Mouse (Mus musculus): ENCODE results near the gene Olfr76. TPM values are rescaled to one million over a fixed set of nuclear protein-coding genes. Genes with fewer than 3 reads are reported as not detected.
"Not testable (repeated sequence)": the region's sequence is repeated elsewhere in the genome, so short reads cannot be mapped to it uniquely, and the experiment has no call there.

Gene Olfr76
- polyA plus RNA-seq, 1 experiment from 2014 or later: not detected

DNA sequence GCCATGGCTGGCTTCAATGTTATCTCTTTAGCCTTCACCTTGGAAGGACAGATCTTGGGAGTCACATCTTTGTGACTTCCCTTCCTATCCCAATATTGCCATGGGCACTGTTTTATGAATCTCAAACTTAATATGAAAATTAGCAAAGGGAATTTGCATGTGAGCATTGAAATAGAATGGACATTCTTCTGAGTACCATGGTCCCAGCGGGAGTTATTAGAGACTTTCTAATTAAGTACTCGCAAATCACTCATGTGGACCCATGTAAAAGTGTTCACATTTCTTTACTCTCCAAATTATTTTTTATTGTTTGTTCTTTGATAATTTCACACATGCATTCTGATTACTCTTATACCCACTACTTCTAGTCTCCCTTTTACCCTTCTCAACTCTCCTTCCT lies 19.8 kb downstream of the Olfr76 start, which contains the start of gene Olfr1427:
Gene Olfr1427 (minus strand): TSS at position 101 of the 400 bp plus-strand sequence.
- no peak within 1 kb of the TSS for H3K9ac ChIP-seq (ENCODE audit: low read depth, low read length)
- H3K36me3 ChIP-seq (ENCODE audit: control insufficient read depth, insufficient read depth, low read length): no peaks in the 10 kb centered on the region
- H3K4me3 ChIP-seq (ENCODE audit: low read depth, low read length): no peak within 1 kb of the TSS
- ATAC-seq (ENCODE audit: low read depth) (no peak), DNase-seq (ENCODE audit: low spot score) (no peak)
- no peaks in the 10 kb centered on the region for H3K27me3 ChIP-seq (replicated peaks; ENCODE audit: control insufficient read depth, insufficient read depth, low read length)
- no peaks in the 10 kb centered on the region for H3K4me1 ChIP-seq (ENCODE audit: control insufficient read depth, insufficient read depth, low read length)
- WGBS: 95% methylated on average over 2 of the region's 2 CpGs
- no peaks in the 10 kb centered on the region for H3K9me3 ChIP-seq (ENCODE audit: control insufficient read depth, low read length)
- no peak within 1 kb of the TSS for H3K4me2 ChIP-seq (ENCODE audit: low read depth, low read length)
- no peak within 1 kb of the TSS for H3K27ac ChIP-seq (replicated peaks; ENCODE audit: low read depth, low read length)

DNA sequence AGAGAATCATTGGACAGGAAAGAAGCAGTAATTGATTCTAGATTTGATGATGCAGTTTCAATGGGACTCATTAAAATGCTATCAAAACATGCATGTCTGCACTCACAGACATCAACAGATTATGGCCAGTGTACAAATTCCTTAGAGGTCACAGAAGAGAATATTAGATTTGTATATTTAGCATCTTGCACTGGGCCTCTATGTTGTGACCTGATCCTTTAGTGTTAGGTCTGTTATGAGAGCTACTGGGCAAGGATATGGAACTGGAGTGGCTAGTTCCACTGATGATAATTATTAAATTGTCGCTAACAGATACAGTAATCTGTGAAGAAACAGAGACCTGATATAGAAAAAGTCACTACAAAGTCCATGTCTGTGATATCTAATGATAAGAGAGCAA lies 31.1 kb downstream of the Olfr76 start, which contains the start of gene Olfr1426:
Gene Olfr1426 (minus strand): TSS at position 101 of the 400 bp plus-strand sequence.
- no peak for ATAC-seq (ENCODE audit: low read depth)
- no peak within 1 kb of the TSS for H3K9ac ChIP-seq (ENCODE audit: low read depth, low read length)
- no peak within 1 kb of the TSS for H3K27ac ChIP-seq (replicated peaks; ENCODE audit: low read depth, low read length)
- H3K4me1 ChIP-seq (ENCODE audit: control insufficient read depth, insufficient read depth, low read length): no peaks in the 10 kb centered on the region
- H3K27me3 ChIP-seq (replicated peaks; ENCODE audit: control insufficient read depth, insufficient read depth, low read length): no peaks in the 10 kb centered on the region
- H3K4me2 ChIP-seq (ENCODE audit: low read depth, low read length): no peak within 1 kb of the TSS
- no peaks in the 10 kb centered on the region for H3K9me3 ChIP-seq (ENCODE audit: control insufficient read depth, low read length)
- DNase-seq (ENCODE audit: low spot score): no peak
- no peaks in the 10 kb centered on the region for H3K36me3 ChIP-seq (ENCODE audit: control insufficient read depth, insufficient read depth, low read length)
- WGBS: 67% methylated on average over 1 of the region's 1 CpGs
- H3K4me3 ChIP-seq (ENCODE audit: low read depth, low read length): no peak within 1 kb of the TSS

DNA sequence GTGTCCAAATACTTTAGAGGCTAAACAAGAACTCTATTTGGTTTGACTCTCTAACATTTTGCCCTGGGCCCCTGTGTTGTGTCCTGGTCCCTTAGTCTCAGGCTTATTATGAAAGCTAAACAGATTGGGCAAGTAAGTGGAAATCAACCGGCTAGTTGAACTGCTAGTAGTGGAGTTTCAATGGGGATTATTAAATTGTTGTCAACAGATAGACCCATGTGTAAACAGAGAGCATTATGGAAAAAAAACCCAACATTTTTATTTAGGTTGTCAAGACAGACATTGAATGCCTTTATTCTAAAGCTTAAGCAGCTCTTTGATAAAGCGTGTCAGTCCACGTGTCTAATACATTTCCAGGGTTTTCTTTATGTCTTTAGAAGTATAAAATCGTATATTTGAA lies 45.4 kb downstream of the Olfr76 start, which contains the start of gene Olfr1425:
Gene Olfr1425 (minus strand): TSS at position 101 of the 400 bp plus-strand sequence.
- not testable (repeated sequence) for ATAC-seq (ENCODE audit: low read depth); H3K36me3 ChIP-seq (ENCODE audit: control insufficient read depth, insufficient read depth, low read length); H3K4me1 ChIP-seq (ENCODE audit: control insufficient read depth, insufficient read depth, low read length); H3K27me3 ChIP-seq (replicated peaks; ENCODE audit: control insufficient read depth, insufficient read depth, low read length); H3K9me3 ChIP-seq (ENCODE audit: control insufficient read depth, low read length); H3K4me3 ChIP-seq (ENCODE audit: low read depth, low read length); H3K27ac ChIP-seq (replicated peaks; ENCODE audit: low read depth, low read length); DNase-seq (ENCODE audit: low spot score); H3K4me2 ChIP-seq (ENCODE audit: low read depth, low read length); H3K9ac ChIP-seq (ENCODE audit: low read depth, low read length)
- WGBS: 81% methylated on average over 4 of the region's 4 CpGs

DNA sequence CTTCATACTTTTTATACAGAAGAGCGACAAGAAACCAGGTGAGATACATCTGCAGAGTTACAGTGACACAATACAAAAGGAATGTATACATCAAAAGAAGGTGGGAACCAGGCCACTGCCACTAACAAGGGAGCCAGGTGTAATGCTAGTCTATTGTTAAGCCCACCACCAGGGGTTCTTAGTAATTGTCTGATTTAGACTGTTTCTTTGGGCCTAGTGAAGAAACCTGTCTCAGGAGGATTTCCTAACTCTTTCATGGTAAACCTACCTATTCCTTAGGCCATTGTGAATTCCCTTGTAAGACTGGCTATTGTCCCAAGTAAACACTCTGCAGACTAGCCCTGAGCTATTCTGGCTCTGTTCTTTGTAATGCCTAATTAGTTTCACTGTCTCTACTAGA lies 53.5 kb downstream of the Olfr76 start:
- WGBS: 84% methylated on average over 1 of the region's 1 CpGs
- not testable (repeated sequence) for H3K9ac ChIP-seq (ENCODE audit: low read depth, low read length); H3K4me1 ChIP-seq (ENCODE audit: control insufficient read depth, insufficient read depth, low read length); H3K4me2 ChIP-seq (ENCODE audit: low read depth, low read length); H3K27me3 ChIP-seq (replicated peaks; ENCODE audit: control insufficient read depth, insufficient read depth, low read length); H3K9me3 ChIP-seq (ENCODE audit: control insufficient read depth, low read length); H3K27ac ChIP-seq (replicated peaks; ENCODE audit: low read depth, low read length); H3K36me3 ChIP-seq (ENCODE audit: control insufficient read depth, insufficient read depth, low read length); ATAC-seq (ENCODE audit: low read depth); H3K4me3 ChIP-seq (ENCODE audit: low read depth, low read length); DNase-seq (ENCODE audit: low spot score)

Other genes starting within 250 kb of the Olfr76 start
- not detected in 2 replicates for gene Olfr1419, start 248.1 kb downstream of the Olfr76 start, polyA plus RNA-seq (2014; fragmentation: Nextera tagmentation; extraction: Ambion mirVana)
- gene Olfr1420, start 236.6 kb downstream of the Olfr76 start, polyA plus RNA-seq (2014; fragmentation: Nextera tagmentation; extraction: Ambion mirVana): 0.19 and 0.22 TPM in 2 replicates
- 18.7 and 19.4 TPM in 2 replicates for gene Patl1, start 210.8 kb downstream of the Olfr76 start, polyA plus RNA-seq (2014; fragmentation: Nextera tagmentation; extraction: Ambion mirVana)
- gene Osbp, start 157.3 kb downstream of the Olfr76 start, polyA plus RNA-seq (2014; fragmentation: Nextera tagmentation; extraction: Ambion mirVana): 9.0 and 10.1 TPM in 2 replicates
- gene Olfr1423, start 81.9 kb downstream of the Olfr76 start, polyA plus RNA-seq (2014; fragmentation: Nextera tagmentation; extraction: Ambion mirVana): not detected in 2 replicates
- gene Olfr1424, start 60.5 kb downstream of the Olfr76 start, polyA plus RNA-seq (2014; fragmentation: Nextera tagmentation; extraction: Ambion mirVana): not detected in 2 replicates
- not detected in 2 replicates for gene Olfr1425, start 45.5 kb downstream of the Olfr76 start, polyA plus RNA-seq (2014; fragmentation: Nextera tagmentation; extraction: Ambion mirVana)
- gene Olfr1426, start 31.2 kb downstream of the Olfr76 start, polyA plus RNA-seq (2014; fragmentation: Nextera tagmentation; extraction: Ambion mirVana): not detected in 2 replicates
- gene Olfr1427, start 19.9 kb downstream of the Olfr76 start, polyA plus RNA-seq (2014; fragmentation: Nextera tagmentation; extraction: Ambion mirVana): not detected in 2 replicates
- 0.29 TPM in 1 of 2 replicates, not detected in the other for gene Olfr1428, start 7.3 kb downstream of the Olfr76 start, polyA plus RNA-seq (2014; fragmentation: Nextera tagmentation; extraction: Ambion mirVana)
- gene Olfr1555-ps1, start 46.9 kb upstream of the Olfr76 start, polyA plus RNA-seq (2014; fragmentation: Nextera tagmentation; extraction: Ambion mirVana): 0.14 TPM in 1 of 2 replicates, not detected in the other
- gene Olfr1431, start 77.4 kb upstream of the Olfr76 start, polyA plus RNA-seq (2014; fragmentation: Nextera tagmentation; extraction: Ambion mirVana): not detected in 2 replicates
- 0.19 TPM in 1 of 2 replicates, not detected in the other for gene Olfr1432, start 109.4 kb upstream of the Olfr76 start, polyA plus RNA-seq (2014; fragmentation: Nextera tagmentation; extraction: Ambion mirVana)
- not detected in 2 replicates for gene Olfr262, start 118.5 kb upstream of the Olfr76 start, polyA plus RNA-seq (2014; fragmentation: Nextera tagmentation; extraction: Ambion mirVana)
- gene Olfr235, start 137.8 kb upstream of the Olfr76 start, polyA plus RNA-seq (2014; fragmentation: Nextera tagmentation; extraction: Ambion mirVana): not detected in 2 replicates
- gene Olfr1434, start 156.7 kb upstream of the Olfr76 start, polyA plus RNA-seq (2014; fragmentation: Nextera tagmentation; extraction: Ambion mirVana): 0.15 TPM in 1 of 2 replicates, not detected in the other
- not detected in 2 replicates for gene Olfr1436, start 175.9 kb upstream of the Olfr76 start, polyA plus RNA-seq (2014; fragmentation: Nextera tagmentation; extraction: Ambion mirVana)
- gene Olfr1437, start 201.9 kb upstream of the Olfr76 start, polyA plus RNA-seq (2014; fragmentation: Nextera tagmentation; extraction: Ambion mirVana): 0.28 TPM in 1 of 2 replicates, not detected in the other
- not detected in 2 replicates for gene Olfr1438-ps1, start 212.7 kb upstream of the Olfr76 start, polyA plus RNA-seq (2014; fragmentation: Nextera tagmentation; extraction: Ambion mirVana)